In genomic region chr5:63943291-63943690, GRCm38 (mm10) we compare ENCODE assay signal across 21 mouse cellular contexts. TPM values are rescaled to one million over a fixed set of nuclear protein-coding genes. Genes with fewer than 3 reads are reported as not detected.
DNase-seq lines count a peak whose midpoint lies in the region; ATAC-seq and TF ChIP-seq lines count a peak whose summit lies in the region.
"Had no signal": no experiment of that assay in that cellular context is flagged by ENCODE, and none has a peak within 500 bp of the region (broad histone marks: within the 10 kb centered on the region; RNA-seq: fewer than 3 reads in every experiment).

No protein-coding gene starts in this region.

- in situ Hi-C loops in CH12.LX (cut with MboI; ENCODE audit: low pct_ligation_motif_present, low pct_unique_long_range_greater_than_20kb, low sequenced_read_pairs) = no loop called here

- no peaks in the 10 kb centered on the region for H3K9me3 ChIP-seq in CH12.LX (replicated peaks; ENCODE audit: low read length)
- H3K9me3 ChIP-seq: forebrain, embryonic 12.5 days had no signal

- H3K79me2 ChIP-seq in CH12.LX (replicated peaks; ENCODE audit: control insufficient read depth, extremely low read depth, insufficient read depth, poor library complexity, severe bottlenecking) = no peaks in the 10 kb centered on the region
- H3K79me2 ChIP-seq in heart, adult 2 months (replicated peaks; ENCODE audit: control insufficient read depth, insufficient read depth, low read length) = 0 out of 2 replicates have a peak, but pooled peaks cover 1% of the 10 kb centered on the region

- H3K27me3 ChIP-seq in CH12.LX (replicated peaks) = no peaks in the 10 kb centered on the region
- H3K27me3 ChIP-seq in heart, adult 2 months (ENCODE audit: control insufficient read depth, insufficient read depth, low read length) = no peaks in the 10 kb centered on the region
- H3K27me3 ChIP-seq: forebrain, embryonic 12.5 days had no signal

- 80% methylated on average over 9 of the region's 9 CpGs for WGBS in heart, adult 2 months

- DNase-seq in 416B (ENCODE audit: low read depth) (peak; percentile 76), CH12.LX (ENCODE audit: extremely low read depth) (peak; percentile 25)
- DNase-seq in c-Kit-positive CD71-negative TER-119-negative erythroid progenitor cells, embryonic 14.5 days (ENCODE audit: low read depth) = peak; percentile 12
- no peak for DNase-seq in cerebellum, adult 11 months
- DNase-seq in thymus, adult 18-20 months = no peak
- no peak for DNase-seq in heart, adult 2 months
- DNase-seq: adrenal gland, postnatal 25 days; cerebellum, postnatal 10 days; gastrocnemius, postnatal 25 days; heart, postnatal 14 days; kidney, adult 8-10 months; kidney, postnatal 4 days; liver; lung, adult 2 months; lung, postnatal 36 days; midbrain, embryonic 14.5 days had no signal

- dilution Hi-C loops in CH12.LX (cut with MboI; ENCODE audit: extremely low pct_ligation_motif_present, extremely low pct_unique_long_range_greater_than_20kb, low sequenced_read_pairs) = no loop called here

- no peak overlapping the region for H3K4me3 ChIP-seq in CH12.LX (replicated peaks in 1 of 3; ENCODE audit: low read depth in 2 of 3, low read length in 2 of 3, poor library complexity in 1 of 3)
- H3K4me3 ChIP-seq in heart, adult 2 months = no peak overlapping the region
- H3K4me3 ChIP-seq: forebrain, embryonic 12.5 days had no signal

- no peak for TF ChIP-seq CTCF in CH12.LX (conservative IDR thresholded peaks at IDR 0.05 in 1 of 2, IDR thresholded peaks at IDR 0.05 in 1 of 2; ENCODE audit: low read depth in 2 of 2, low read length in 2 of 2)
- no peak for TF ChIP-seq CTCF in heart, adult 2 months (IDR thresholded peaks at IDR 0.05)

- peaks cover 11 to 37% of the 10 kb centered on the region in 2 experiments for H3K4me1 ChIP-seq in CH12.LX (ENCODE audit: control insufficient read depth in 1 of 2, insufficient read depth in 2 of 2)
- H3K4me1 ChIP-seq in heart, adult 2 months (ENCODE audit: control insufficient read depth, insufficient read depth, low read length) = no peaks in the 10 kb centered on the region

- TF ChIP-seq POLR2A in CH12.LX (IDR thresholded peaks at IDR 0.05; ENCODE audit: low read depth, low read length) = no peak
- no peak for TF ChIP-seq POLR2A in heart, adult 2 months (IDR thresholded peaks at IDR 0.05; ENCODE audit: insufficient read depth, low read depth, low read length)

- H3K27ac ChIP-seq in CH12.LX (ENCODE audit: insufficient read depth, low read depth) = no peak overlapping the region
- no peak overlapping the region for H3K27ac ChIP-seq in heart, adult 2 months
- H3K27ac ChIP-seq: forebrain, embryonic 12.5 days; hindbrain, postnatal 0 days had no signal

- intact Hi-C loops in heart, adult 2 months (cut with DNase I) = no loop called here

- peak; percentile 60 for ATAC-seq in megakaryocyte progenitor cell, adult 5-6 weeks (replicated peaks; ENCODE audit: poor library complexity)
- no peak for ATAC-seq in erythroid progenitor cell, adult 5-6 weeks (replicated peaks; ENCODE audit: low FRiP score, poor library complexity, severe bottlenecking)
- ATAC-seq: hindbrain, postnatal 0 days had no signal

- peak overlapping the region; percentile 16 for H3K4me2 ChIP-seq in CH12.LX (ENCODE audit: insufficient read depth, low read depth, poor library complexity, severe bottlenecking)
- H3K4me2 ChIP-seq: forebrain, embryonic 12.5 days; heart, embryonic 11.5 days had no signal

- H3K9ac ChIP-seq in CH12.LX (ENCODE audit: insufficient read depth, low read depth) = no peak overlapping the region
- no peak overlapping the region for H3K9ac ChIP-seq in heart, adult 2 months (ENCODE audit: low read depth, low read length)
- H3K9ac ChIP-seq: forebrain, embryonic 12.5 days had no signal

- TF ChIP-seq RAD21 in CH12.LX (IDR thresholded peaks at IDR 0.05; ENCODE audit: low read depth, low read length) = no peak

- H3K36me3 ChIP-seq in CH12.LX (replicated peaks in 1 of 2; ENCODE audit: control insufficient read depth in 1 of 2, insufficient read depth in 1 of 2, low read length in 1 of 2) = no peaks in the 10 kb centered on the region
- no peaks in the 10 kb centered on the region for H3K36me3 ChIP-seq in heart, adult 2 months (ENCODE audit: control insufficient read depth, insufficient read depth, low read length)
- H3K36me3 ChIP-seq: forebrain, embryonic 12.5 days had no signal

- peak; percentile 34; the same call in 1 of the 2 replicates for TF ChIP-seq EP300 in CH12.LX (IDR thresholded peaks at IDR 0.05; ENCODE audit: low read length)
- TF ChIP-seq EP300 in heart, adult 2 months (IDR thresholded peaks at IDR 0.05; ENCODE audit: insufficient read depth, low read depth, low read length) = no peak

TF ChIP-seq in CH12.LX, 34 proteins besides CTCF, POLR2A, EP300 and RAD21:
- TF ChIP-seq ELF1 (IDR thresholded peaks at IDR 0.05; ENCODE audit: low read depth, low read length) (no peak), BHLHE40 (IDR thresholded peaks at IDR 0.05; ENCODE audit: low read depth, low read length) (0 out of 2 replicates have a peak, but pooled peaks have one; percentile 27), MEF2A (IDR thresholded peaks at IDR 0.05; ENCODE audit: borderline replicate concordance, low read depth, low read length) (peak; percentile 37; the same call in 1 of the 2 replicates), IRF4 (IDR thresholded peaks at IDR 0.05; ENCODE audit: low read depth, low read length) (peak; percentile 30; the same call in 1 of the 2 replicates), MAZ (IDR thresholded peaks at IDR 0.05; ENCODE audit: low read depth, low read length) (no peak), SIN3A (IDR thresholded peaks at IDR 0.05; ENCODE audit: low read length) (0 out of 2 replicates have a peak, but pooled peaks have one; percentile 29), RCOR1 (conservative IDR thresholded peaks at IDR 0.05; ENCODE audit: low read depth, low read length) (no peak), ETS1 (conservative IDR thresholded peaks at IDR 0.05; ENCODE audit: low read depth, low read length) (peak; percentile 64)

RNA-seq across cellular contexts. Expression of gene Rell1, which starts 25.4 kb away (rescaled TPM):
- total RNA-seq in CH12.LX (2012; rRNA removed) (1.0 and 1.5 TPM in 2 replicates), CH12.LX (2014; rRNA removed) (1.4 TPM in 2 replicates)
- 1.6 and 1.8 TPM in 2 replicates for polyA plus RNA-seq in CH12.LX (2012; ENCODE audit: insufficient read length, low read depth)
- total RNA-seq in megakaryocyte progenitor cell, adult 5-6 weeks (2015) = 9.8 and 11.0 TPM in 2 replicates
- 10.5 and 11.8 TPM in 2 replicates for total RNA-seq in megakaryocyte progenitor cell, adult 5-6 weeks (2017)
- 19.5 and 45.3 TPM in 2 replicates for total RNA-seq in erythroid progenitor cell, adult 5-6 weeks (2015; ENCODE audit: low replicate concordance)
- total RNA-seq in erythroid progenitor cell, adult 5-6 weeks (2017; ENCODE audit: low replicate concordance) = 45.3 and 64.4 TPM in 2 replicates
- 10 to 100 TPM in 1 of 2 experiments, 1 to 10 TPM in 1; 9.3 to 10.4 TPM for total RNA-seq in heart, adult 2 months (2021)
- 3.4 and 4.6 TPM in 2 replicates for polyA plus RNA-seq in heart, adult 2 months (2012; rRNA removed)

Comparison
In these comparisons a context has a peak if more than half of its experiments do, and no peak if none do; other contexts are left out.
1. DNase-seq: peak in 416B (single experiment), CH12.LX (single experiment) and c-Kit-positive CD71-negative TER-119-negative erythroid progenitor cells, embryonic 14.5 days (single experiment); none in cerebellum, adult 11 months (single experiment), thymus, adult 18-20 months (0 of 2) and heart, adult 2 months (0 of 2).
2. RNA of gene Rell1, which starts 25.4 kb away (total RNA-seq): 19.5 to 64.4 TPM in erythroid progenitor cell, adult 5-6 weeks, 9.8 to 11.8 TPM in megakaryocyte progenitor cell, adult 5-6 weeks and 9.3 to 10.4 TPM in heart, adult 2 months; 1.0 to 1.5 TPM in CH12.LX; every median in the first group is over 4 times any median in the second.